Mouse (Mus musculus) hindbrain, embryonic 11.5 days (tissue): Measurements from ENCODE around the gene Inpp4b. TPM values are rescaled to one million over a fixed set of nuclear protein-coding genes. Genes with fewer than 3 reads are reported as not detected.

ENCODE experiments used
- ATAC-seq: fragments of 200-750 bp; cut with Nextera tagmentation; 2 replicates; pipeline ENCODE4 v1.8.0; 2017; ENCODE audit warnings: mild to moderate bottlenecking, moderate TSS enrichment, moderate library complexity; ENCODE audit not compliant: low FRiP score
- DNase-seq: peaks from one replicate; pipeline ENCODE4 v3.0.0-alpha.2; 2015; ENCODE audit warnings: low spot score
- H3K27ac ChIP-seq: fragments of 300-500 bp; sonication (generic); 2 replicates; pipeline ENCODE4 v1.5.1; 2014; ENCODE audit warnings: mild to moderate bottlenecking, low read depth, low read length
- H3K27me3 ChIP-seq: fragments of 300-500 bp; sonication (generic); 2 replicates; pipeline ENCODE4 v1.6.1; 2014; ENCODE audit warnings: mild to moderate bottlenecking, low read length, moderate library complexity, mixed read lengths; ENCODE audit not compliant: control insufficient read depth, insufficient read depth
- H3K36me3 ChIP-seq: fragments of 300-500 bp; sonication (generic); 2 replicates; pipeline ENCODE4 v1.6.1; 2014; ENCODE audit warnings: mild to moderate bottlenecking, low read length, moderate library complexity, mixed read lengths; ENCODE audit not compliant: control insufficient read depth, insufficient read depth
- H3K4me1 ChIP-seq: fragments of 300-500 bp; sonication (generic); replicated peaks from 2 replicates; pipeline ENCODE4 v1.6.1; 2014; ENCODE audit warnings: low read length, mixed read lengths; ENCODE audit not compliant: control insufficient read depth, insufficient read depth
- H3K4me2 ChIP-seq: fragments of 300-500 bp; sonication (generic); replicated peaks from 2 replicates; pipeline ENCODE4 v1.6.1; 2014; ENCODE audit warnings: mild to moderate bottlenecking, low read depth, low read length
- H3K4me3 ChIP-seq: fragments of 300-500 bp; sonication (generic); 2 replicates; pipeline ENCODE4 v1.5.1; 2014; ENCODE audit warnings: low read depth, low read length
- H3K9ac ChIP-seq: fragments of 300-500 bp; sonication (generic); 2 replicates; pipeline ENCODE4 v1.6.1; 2014; ENCODE audit warnings: low read depth, low read length
- H3K9me3 ChIP-seq: fragments of 300-500 bp; sonication (generic); 2 replicates; pipeline ENCODE4 v1.6.1; 2016; ENCODE audit warnings: low read length; ENCODE audit not compliant: control insufficient read depth
- WGBS: fragments of 180-500 bp; shearing (Covaris S2); extraction: QIAGEN DNeasy Blood & Tissue Kit; methylation state at CpG from one replicate; pipeline ENCODE4 v1.1.7; 2014; 5-methylcytosine and 5-hydroxymethylcytosine counted together
- polyA plus RNA-seq: library from polyadenylated mRNA; unstranded; fragments of >200 nt; fragmentation: Nextera tagmentation; extraction: Ambion mirVana; gene quantifications from 2 replicates; pipeline ENCODE4 v1.2.1, GENCODE M21; 2014

Inpp4b gene
- 3.5 and 7.0 TPM in 2 replicates for polyA plus RNA-seq

DNA sequence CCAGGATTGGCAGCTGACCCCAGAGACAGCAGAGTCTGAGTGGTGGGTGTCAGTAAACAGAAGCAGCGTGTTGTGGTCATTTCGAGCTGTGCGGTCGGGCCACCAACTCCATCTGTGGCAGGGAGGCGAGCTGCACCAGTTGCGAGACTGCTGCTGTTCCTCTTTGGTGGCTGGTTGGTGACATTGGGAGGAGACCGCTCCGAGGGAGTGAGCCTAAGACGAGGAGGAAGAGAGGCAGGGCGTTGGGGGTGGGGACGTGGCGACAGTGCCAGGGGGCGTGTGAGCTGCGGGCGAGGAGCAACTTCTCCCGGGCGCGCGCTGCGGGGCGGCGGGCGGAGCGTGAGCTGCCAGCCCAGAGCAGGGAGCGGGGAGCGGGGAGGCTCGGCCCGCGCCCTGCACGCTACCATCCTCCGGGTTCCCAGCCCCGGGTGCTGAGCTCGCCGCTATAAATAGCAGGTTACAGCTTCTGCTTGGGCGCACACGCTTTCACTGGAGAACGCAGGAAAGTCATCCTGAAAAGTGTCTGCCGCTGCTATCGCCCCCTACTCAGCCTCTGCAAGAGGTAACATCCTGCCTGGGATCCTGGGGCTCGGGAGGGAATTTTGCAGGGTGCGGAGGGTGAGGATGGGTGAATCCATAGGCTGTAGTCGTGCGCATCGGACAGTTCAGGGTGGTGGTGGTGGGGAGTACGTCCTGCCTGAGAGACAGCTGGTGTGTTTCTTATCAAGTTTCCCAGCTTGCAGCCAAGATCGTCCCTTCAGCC, at the start of gene Inpp4b:
Gene Inpp4b (plus strand): TSS at position 321 of the 763 bp plus-strand sequence.
- under 1% methylated on average over 46 of the region's 46 CpGs for WGBS
- Histone ChIP-seq H3K27me3 (no peaks in the 10 kb centered on the region), H3K9me3 (no peaks in the 10 kb centered on the region), H3K9ac (peak within 1 kb of the TSS; percentile 55), H3K36me3 (no peaks in the 10 kb centered on the region), H3K27ac (no peak within 1 kb of the TSS), H3K4me1 (peaks cover 2% of the 10 kb centered on the region; the same call in 1 of the 2 replicates), H3K4me3 (peak within 1 kb of the TSS; percentile 46), H3K4me2 (peak within 1 kb of the TSS; percentile 74)
- peak; percentile 72 for DNase-seq
- ATAC-seq = peak; percentile 87

- no peaks in the 10 kb centered on the region for H3K4me1 ChIP-seq
- no peaks in the 10 kb centered on the region for H3K27me3 ChIP-seq
- H3K4me3 ChIP-seq = no peak overlapping the region
- no peak overlapping the region for H3K9ac ChIP-seq
- WGBS = 86% methylated on average over 2 of the region's 2 CpGs
- H3K27ac ChIP-seq = no peak overlapping the region
- ATAC-seq = no peak
- H3K9me3 ChIP-seq = no peaks in the 10 kb centered on the region
- no peaks in the 10 kb centered on the region for H3K36me3 ChIP-seq
- no peak overlapping the region for H3K4me2 ChIP-seq
- no peak for DNase-seq
These were observed 7.1 kb upstream of the Inpp4b start for GRCm38 (mm10) chr8:81335250-81335649.

- DNase-seq = no peak
- Histone ChIP-seq H3K9ac (no peak overlapping the region), H3K27ac (no peak overlapping the region), H3K27me3 (no peaks in the 10 kb centered on the region), H3K4me3 (peak overlapping the region; percentile 46; the same call in 1 of the 2 replicates), H3K36me3 (no peaks in the 10 kb centered on the region), H3K4me2 (peak overlapping the region; percentile 74), H3K4me1 (peaks cover 2% of the 10 kb centered on the region; the same call in 1 of the 2 replicates), H3K9me3 (no peaks in the 10 kb centered on the region)
- ATAC-seq = no peak
- 51% methylated on average over 5 of the region's 5 CpGs for WGBS
These were observed 1.2 kb upstream of the Inpp4b start for GRCm38 (mm10) chr8:81341191-81341590.

- no peaks in the 10 kb centered on the region for H3K9me3 ChIP-seq
- H3K27ac ChIP-seq = no peak overlapping the region
- H3K4me1 ChIP-seq = peaks cover 2% of the 10 kb centered on the region; the same call in 1 of the 2 replicates
- peak overlapping the region; percentile 74 for H3K4me2 ChIP-seq
- H3K4me3 ChIP-seq = peak overlapping the region; percentile 46
- 1% methylated on average over 19 of the region's 23 CpGs for WGBS
- H3K27me3 ChIP-seq = no peaks in the 10 kb centered on the region
- peak overlapping the region; percentile 55; the same call in 1 of the 2 replicates for H3K9ac ChIP-seq
- no peaks in the 10 kb centered on the region for H3K36me3 ChIP-seq
- DNase-seq (peak; percentile 72), ATAC-seq (peak; percentile 81)
These were observed 643 bp upstream of the Inpp4b start for GRCm38 (mm10) chr8:81341591-81342235.

GRCm38 (mm10) chr8:81342999-81343302, 595 bp downstream of the Inpp4b start:
- ATAC-seq = 0 out of 2 replicates have a peak, but pooled peaks have one; percentile 19
- H3K9me3 ChIP-seq = no peaks in the 10 kb centered on the region
- no peak for DNase-seq
- H3K27me3 ChIP-seq = no peaks in the 10 kb centered on the region
- H3K4me1 ChIP-seq = peaks cover 2% of the 10 kb centered on the region; the same call in 1 of the 2 replicates
- 22% methylated on average over 3 of the region's 3 CpGs for WGBS
- H3K4me3 ChIP-seq = peak overlapping the region; percentile 46
- H3K9ac ChIP-seq = no peak overlapping the region
- no peak overlapping the region for H3K27ac ChIP-seq
- H3K4me2 ChIP-seq = peak overlapping the region; percentile 74
- no peaks in the 10 kb centered on the region for H3K36me3 ChIP-seq

GRCm38 (mm10) chr8:81345170-81345697, 2.9 kb downstream of the Inpp4b start:
- Histone ChIP-seq H3K4me1 (peaks cover 2% of the 10 kb centered on the region; the same call in 1 of the 2 replicates), H3K4me3 (no peak overlapping the region), H3K36me3 (no peaks in the 10 kb centered on the region), H3K9me3 (no peaks in the 10 kb centered on the region), H3K27ac (no peak overlapping the region), H3K9ac (no peak overlapping the region), H3K27me3 (no peaks in the 10 kb centered on the region), H3K4me2 (no peak overlapping the region)
- no peak for DNase-seq
- WGBS = 87% methylated on average over 2 of the region's 2 CpGs
- no peak for ATAC-seq

DNA sequence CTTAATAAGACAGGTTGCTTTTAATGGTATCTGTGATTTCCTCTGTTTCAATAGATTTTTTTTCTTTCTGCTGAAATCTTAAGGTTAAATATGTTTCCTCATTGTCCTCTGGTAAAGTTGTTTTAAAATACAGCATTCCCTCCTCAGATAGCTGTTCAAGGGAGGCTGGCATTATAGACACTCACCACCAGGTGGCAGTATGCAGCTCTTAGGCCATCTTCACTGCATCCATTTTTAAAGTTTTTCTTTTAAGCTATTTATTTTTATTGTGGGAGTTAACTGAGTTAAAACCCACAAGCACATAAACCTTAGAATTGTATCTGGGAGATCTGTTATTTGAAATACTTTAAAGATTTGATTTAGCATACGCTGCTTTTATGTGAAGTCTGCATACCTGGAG, 7.1 kb downstream of the Inpp4b start:
- Histone ChIP-seq H3K4me3 (no peak overlapping the region), H3K9ac (no peak overlapping the region), H3K4me2 (no peak overlapping the region), H3K27me3 (no peaks in the 10 kb centered on the region), H3K9me3 (no peaks in the 10 kb centered on the region), H3K36me3 (no peaks in the 10 kb centered on the region), H3K4me1 (no peaks in the 10 kb centered on the region), H3K27ac (no peak overlapping the region)
- WGBS = 81% methylated on average over 1 of the region's 1 CpGs
- DNase-seq (peak; percentile 74), ATAC-seq (no peak)

GRCm38 (mm10) chr8:81353460-81353859, 11.1 kb downstream of the Inpp4b start:
- Histone ChIP-seq H3K4me2 (no peak overlapping the region), H3K9ac (no peak overlapping the region), H3K4me3 (no peak overlapping the region), H3K4me1 (no peaks in the 10 kb centered on the region), H3K27ac (no peak overlapping the region), H3K9me3 (no peaks in the 10 kb centered on the region), H3K36me3 (no peaks in the 10 kb centered on the region), H3K27me3 (no peaks in the 10 kb centered on the region)
- DNase-seq (no peak), ATAC-seq (no peak)
- WGBS = 95% methylated on average over 5 of the region's 5 CpGs
